Mouse (Mus musculus): ENCODE measurements around the gene Ankub1. TPM values are rescaled to one million over a fixed set of nuclear protein-coding genes. Genes with fewer than 3 reads are reported as not detected.

Gene Ankub1
- polyA plus RNA-seq, 1 experiment from 2014 or later, result 0.20 TPM

GRCm38 (mm10) chr3:57696249-57696648, 3.6 kb upstream of the Ankub1 start:
- Histone ChIP-seq H3K4me2 (ENCODE audit: low read depth, low read length) (no peak overlapping the region), H3K4me1 (ENCODE audit: control insufficient read depth, insufficient read depth, low read length) (no peaks in the 10 kb centered on the region), H3K27ac (replicated peaks; ENCODE audit: low read depth, low read length) (no peak overlapping the region), H3K36me3 (replicated peaks; ENCODE audit: control insufficient read depth, insufficient read depth, low read depth, low read length) (no peaks in the 10 kb centered on the region), H3K4me3 (ENCODE audit: low read depth, low read length) (no peak overlapping the region), H3K27me3 (ENCODE audit: control insufficient read depth, insufficient read depth, low read length) (no peaks in the 10 kb centered on the region), H3K9ac (replicated peaks; ENCODE audit: low read length) (no peak overlapping the region), H3K9me3 (replicated peaks; ENCODE audit: control insufficient read depth, low read length) (no peaks in the 10 kb centered on the region)
- WGBS, result 88% methylated on average over 4 of the region's 4 CpGs
- DNase-seq (ENCODE audit: low spot score) (no peak), ATAC-seq (replicated peaks; ENCODE audit: insufficient number of reproducible peaks, low FRiP score, low TSS enrichment, low read depth) (no peak)

- Histone ChIP-seq H3K4me1 (ENCODE audit: control insufficient read depth, insufficient read depth, low read length) (no peaks in the 10 kb centered on the region), H3K27ac (replicated peaks; ENCODE audit: low read depth, low read length) (no peak overlapping the region), H3K9ac (replicated peaks; ENCODE audit: low read length) (no peak overlapping the region), H3K36me3 (replicated peaks; ENCODE audit: control insufficient read depth, insufficient read depth, low read depth, low read length) (no peaks in the 10 kb centered on the region), H3K9me3 (replicated peaks; ENCODE audit: control insufficient read depth, low read length) (no peaks in the 10 kb centered on the region), H3K4me2 (ENCODE audit: low read depth, low read length) (no peak overlapping the region), H3K4me3 (ENCODE audit: low read depth, low read length) (no peak overlapping the region), H3K27me3 (ENCODE audit: control insufficient read depth, insufficient read depth, low read length) (no peaks in the 10 kb centered on the region)
- DNase-seq (ENCODE audit: low spot score) (no peak), ATAC-seq (replicated peaks; ENCODE audit: insufficient number of reproducible peaks, low FRiP score, low TSS enrichment, low read depth) (no peak)
- WGBS, result 89% methylated on average over 4 of the region's 4 CpGs
These were observed 827 bp downstream of the Ankub1 start for GRCm38 (mm10) chr3:57691772-57692171.

GRCm38 (mm10) chr3:57677786-57678185, 14.8 kb downstream of the Ankub1 start:
- 0 out of 2 replicates have a peak, but pooled peaks have one; percentile 29 for ATAC-seq (replicated peaks; ENCODE audit: insufficient number of reproducible peaks, low FRiP score, low TSS enrichment, low read depth)
- Histone ChIP-seq H3K4me2 (ENCODE audit: low read depth, low read length) (no peak overlapping the region), H3K27me3 (ENCODE audit: control insufficient read depth, insufficient read depth, low read length) (no peaks in the 10 kb centered on the region), H3K4me1 (ENCODE audit: control insufficient read depth, insufficient read depth, low read length) (no peaks in the 10 kb centered on the region), H3K4me3 (ENCODE audit: low read depth, low read length) (no peak overlapping the region), H3K9ac (replicated peaks; ENCODE audit: low read length) (no peak overlapping the region), H3K27ac (replicated peaks; ENCODE audit: low read depth, low read length) (no peak overlapping the region), H3K36me3 (replicated peaks; ENCODE audit: control insufficient read depth, insufficient read depth, low read depth, low read length) (no peaks in the 10 kb centered on the region), H3K9me3 (replicated peaks; ENCODE audit: control insufficient read depth, low read length) (no peaks in the 10 kb centered on the region)
- no peak for DNase-seq (ENCODE audit: low spot score)

GRCm38 (mm10) chr3:57674075-57674474, 18.5 kb downstream of the Ankub1 start:
- Histone ChIP-seq H3K9ac (replicated peaks; ENCODE audit: low read length) (no peak overlapping the region), H3K4me2 (ENCODE audit: low read depth, low read length) (no peak overlapping the region), H3K4me3 (ENCODE audit: low read depth, low read length) (no peak overlapping the region), H3K4me1 (ENCODE audit: control insufficient read depth, insufficient read depth, low read length) (no peaks in the 10 kb centered on the region), H3K9me3 (replicated peaks; ENCODE audit: control insufficient read depth, low read length) (no peaks in the 10 kb centered on the region), H3K27me3 (ENCODE audit: control insufficient read depth, insufficient read depth, low read length) (no peaks in the 10 kb centered on the region), H3K27ac (replicated peaks; ENCODE audit: low read depth, low read length) (no peak overlapping the region), H3K36me3 (replicated peaks; ENCODE audit: control insufficient read depth, insufficient read depth, low read depth, low read length) (no peaks in the 10 kb centered on the region)
- ATAC-seq (replicated peaks; ENCODE audit: insufficient number of reproducible peaks, low FRiP score, low TSS enrichment, low read depth) (no peak), DNase-seq (ENCODE audit: low spot score) (no peak)
- 95% methylated on average over 2 of the region's 2 CpGs for WGBS

- Histone ChIP-seq H3K9me3 (replicated peaks; ENCODE audit: control insufficient read depth, low read length) (no peaks in the 10 kb centered on the region), H3K36me3 (replicated peaks; ENCODE audit: control insufficient read depth, insufficient read depth, low read depth, low read length) (no peaks in the 10 kb centered on the region), H3K4me1 (ENCODE audit: control insufficient read depth, insufficient read depth, low read length) (no peaks in the 10 kb centered on the region), H3K4me3 (ENCODE audit: low read depth, low read length) (no peak overlapping the region), H3K27me3 (ENCODE audit: control insufficient read depth, insufficient read depth, low read length) (no peaks in the 10 kb centered on the region), H3K27ac (replicated peaks; ENCODE audit: low read depth, low read length) (no peak overlapping the region), H3K9ac (replicated peaks; ENCODE audit: low read length) (no peak overlapping the region), H3K4me2 (ENCODE audit: low read depth, low read length) (no peak overlapping the region)
- ATAC-seq (replicated peaks; ENCODE audit: insufficient number of reproducible peaks, low FRiP score, low TSS enrichment, low read depth), result no peak
- no peak for DNase-seq (ENCODE audit: low spot score)
- 91% methylated on average over 4 of the region's 4 CpGs for WGBS
These were observed 19.0 kb downstream of the Ankub1 start for GRCm38 (mm10) chr3:57673586-57673985.

- Histone ChIP-seq H3K4me1 (ENCODE audit: control insufficient read depth, insufficient read depth, low read length) (no peaks in the 10 kb centered on the region), H3K27ac (replicated peaks; ENCODE audit: low read depth, low read length) (no peak overlapping the region), H3K36me3 (replicated peaks; ENCODE audit: control insufficient read depth, insufficient read depth, low read depth, low read length) (no peaks in the 10 kb centered on the region), H3K4me2 (ENCODE audit: low read depth, low read length) (no peak overlapping the region), H3K4me3 (ENCODE audit: low read depth, low read length) (no peak overlapping the region), H3K9ac (replicated peaks; ENCODE audit: low read length) (no peak overlapping the region), H3K27me3 (ENCODE audit: control insufficient read depth, insufficient read depth, low read length) (no peaks in the 10 kb centered on the region), H3K9me3 (replicated peaks; ENCODE audit: control insufficient read depth, low read length) (no peaks in the 10 kb centered on the region)
- 37% methylated on average over 14 of the region's 14 CpGs for WGBS
- DNase-seq (ENCODE audit: low spot score) (peak; percentile 88), ATAC-seq (replicated peaks; ENCODE audit: insufficient number of reproducible peaks, low FRiP score, low TSS enrichment, low read depth) (no peak)
These were observed 25.4 kb downstream of the Ankub1 start for GRCm38 (mm10) chr3:57667054-57667723.

- no peaks in the 10 kb centered on the region for H3K36me3 ChIP-seq (replicated peaks; ENCODE audit: control insufficient read depth, insufficient read depth, low read depth, low read length)
- WGBS, result 85% methylated on average over 5 of the region's 5 CpGs
- H3K4me2 ChIP-seq (ENCODE audit: low read depth, low read length), result no peak overlapping the region
- no peaks in the 10 kb centered on the region for H3K9me3 ChIP-seq (replicated peaks; ENCODE audit: control insufficient read depth, low read length)
- ATAC-seq (replicated peaks; ENCODE audit: insufficient number of reproducible peaks, low FRiP score, low TSS enrichment, low read depth), result no peak
- no peak overlapping the region for H3K4me3 ChIP-seq (ENCODE audit: low read depth, low read length)
- no peak for DNase-seq (ENCODE audit: low spot score)
- H3K27me3 ChIP-seq (ENCODE audit: control insufficient read depth, insufficient read depth, low read length), result no peaks in the 10 kb centered on the region
- no peak overlapping the region for H3K9ac ChIP-seq (replicated peaks; ENCODE audit: low read length)
- no peak overlapping the region for H3K27ac ChIP-seq (replicated peaks; ENCODE audit: low read depth, low read length)
- no peaks in the 10 kb centered on the region for H3K4me1 ChIP-seq (ENCODE audit: control insufficient read depth, insufficient read depth, low read length)
These were observed 26.7 kb downstream of the Ankub1 start for GRCm38 (mm10) chr3:57665880-57666279.

- no peak for ATAC-seq (replicated peaks; ENCODE audit: insufficient number of reproducible peaks, low FRiP score, low TSS enrichment, low read depth)
- no peaks in the 10 kb centered on the region for H3K4me1 ChIP-seq (ENCODE audit: control insufficient read depth, insufficient read depth, low read length)
- 83% methylated on average over 10 of the region's 10 CpGs for WGBS
These were observed 27.9 kb downstream of the Ankub1 start for GRCm38 (mm10) chr3:57664682-57665081.

More at GRCm38 (mm10) chr3:57664682-57665081, 27.9 kb downstream of the Ankub1 start:
- Histone ChIP-seq H3K36me3 (replicated peaks; ENCODE audit: control insufficient read depth, insufficient read depth, low read depth, low read length) (no peaks in the 10 kb centered on the region), H3K27me3 (ENCODE audit: control insufficient read depth, insufficient read depth, low read length) (no peaks in the 10 kb centered on the region), H3K4me2 (ENCODE audit: low read depth, low read length) (no peak overlapping the region), H3K27ac (replicated peaks; ENCODE audit: low read depth, low read length) (no peak overlapping the region), H3K9me3 (replicated peaks; ENCODE audit: control insufficient read depth, low read length) (no peaks in the 10 kb centered on the region), H3K4me3 (ENCODE audit: low read depth, low read length) (no peak overlapping the region), H3K9ac (replicated peaks; ENCODE audit: low read length) (no peak overlapping the region)
- no peak for DNase-seq (ENCODE audit: low spot score)
